Mouse (Mus musculus) left cerebral cortex, adult 6 months (tissue): Measurements from ENCODE around the gene Olfr1330. TPM values are rescaled to one million over a fixed set of nuclear protein-coding genes. Genes with fewer than 3 reads are reported as not detected.

Source experiments
- long read RNA-seq, 2 experiments: library from polyadenylated mRNA; unstranded; transcript quantifications; one replicate each; pipeline ENCODE4 v2.0.0; 2019 to 2020
- polyA plus RNA-seq: library from polyadenylated mRNA; unstranded; fragments of <200 nt; fragmentation: Nextera tagmentation; gene quantifications from 2 replicates; pipeline ENCODE4 v1.2.3, GENCODE M21; 2021

Gene Olfr1330
- not detected in 2 replicates for polyA plus RNA-seq
- long read RNA-seq, experiment 1: 0 reads
- long read RNA-seq, experiment 2: 0 reads

DNA sequence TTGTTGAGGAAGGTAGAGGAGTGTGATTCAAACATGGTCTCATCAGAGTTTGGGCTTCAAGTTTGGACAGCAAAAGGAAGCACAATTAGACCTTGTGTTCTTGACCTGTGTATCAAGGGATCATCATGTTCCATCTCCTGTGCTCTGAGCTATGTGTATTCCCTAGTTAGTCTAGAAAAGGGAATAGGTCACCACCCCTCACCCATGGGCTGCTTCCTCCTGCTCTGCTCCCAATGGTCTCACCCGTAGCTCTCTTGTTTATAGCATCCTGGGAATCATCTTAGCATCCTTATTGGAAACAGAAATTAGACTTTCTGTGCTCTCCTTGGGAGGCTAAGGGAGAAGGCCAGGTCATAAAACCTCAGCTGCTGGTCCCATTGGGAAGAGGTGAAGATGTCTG is at the start of gene Olfr1330:
Gene Olfr1330, plus strand, starts transcription at position 301 of the 400 bp plus-strand sequence.

DNA sequence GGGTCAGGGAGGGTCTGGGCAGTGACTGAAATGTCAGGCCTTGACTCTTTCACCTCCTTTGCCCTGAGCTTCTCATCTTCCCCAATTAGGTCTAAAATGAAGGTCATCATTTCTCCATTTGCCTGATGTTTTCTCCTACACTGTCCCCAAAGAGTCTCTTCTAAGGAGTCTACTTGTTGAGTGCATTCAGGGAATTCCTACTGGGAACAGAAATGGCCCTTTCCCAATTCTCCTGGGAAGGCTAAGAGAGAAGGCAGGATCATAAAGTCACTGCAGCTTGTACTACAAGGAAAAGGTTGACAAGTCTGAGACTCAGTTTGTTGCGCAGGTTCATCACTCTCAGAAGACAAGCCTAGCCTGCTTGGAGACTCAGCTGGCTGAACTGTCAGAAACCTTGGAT is 24.0 kb upstream of the Olfr1330 start, which contains the start of gene Olfr1331:
Gene Olfr1331, plus strand, starts transcription at position 301 of the 400 bp plus-strand sequence.

GRCm38 (mm10) chr4:118917365-118917764 is 29.0 kb downstream of the Olfr1330 start, which contains the start of gene Olfr1329:
Olfr1329 (minus strand) TSS chr4:118917465.

DNA sequence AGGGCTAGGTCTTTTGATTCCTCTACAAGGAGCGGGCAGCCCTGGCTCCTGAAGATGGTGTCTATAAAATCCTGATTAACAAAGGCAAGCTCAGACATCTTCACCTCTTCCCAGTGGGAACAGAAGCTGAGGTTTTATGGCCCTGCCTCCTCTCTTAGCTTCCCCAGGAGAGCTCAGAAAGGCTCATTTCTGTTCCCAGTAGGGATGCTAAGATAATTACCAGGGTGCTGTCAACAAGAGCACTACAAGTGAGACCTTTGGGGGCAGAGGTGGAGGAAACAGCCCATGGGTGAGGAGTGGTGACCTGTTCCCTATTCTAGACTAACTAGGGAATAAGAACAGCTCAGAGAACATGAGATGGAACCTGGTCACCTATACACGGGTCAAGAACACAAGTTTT is 50.1 kb downstream of the Olfr1330 start, which contains the start of gene Olfr1328:
Gene Olfr1328, minus strand, starts transcription at position 101 of the 400 bp plus-strand sequence.

Other genes starting within 250 kb of the Olfr1330 start
- not detected in 2 replicates for gene Olfr62, start 229.6 kb upstream of the Olfr1330 start, polyA plus RNA-seq
- not detected in 2 replicates for gene Olfr1342, start 195.8 kb upstream of the Olfr1330 start, polyA plus RNA-seq
- gene Olfr1341, start 185.1 kb upstream of the Olfr1330 start, polyA plus RNA-seq: not detected in 2 replicates
- gene Olfr1340, start 168.5 kb upstream of the Olfr1330 start, polyA plus RNA-seq: not detected in 2 replicates
- not detected in 2 replicates for gene Olfr1339, start 156.4 kb upstream of the Olfr1330 start, polyA plus RNA-seq
- not detected in 2 replicates for gene Olfr1338, start 129.9 kb upstream of the Olfr1330 start, polyA plus RNA-seq
- gene Olfr1337, start 106.0 kb upstream of the Olfr1330 start, polyA plus RNA-seq: not detected in 2 replicates
- gene Olfr1335, start 78.7 kb upstream of the Olfr1330 start, polyA plus RNA-seq: not detected in 2 replicates
- not detected in 2 replicates for gene Olfr1333, start 52.3 kb upstream of the Olfr1330 start, polyA plus RNA-seq
- gene Olfr1331, start 23.9 kb upstream of the Olfr1330 start, polyA plus RNA-seq: not detected in 2 replicates
- not detected in 2 replicates for gene Olfr1329, start 28.9 kb downstream of the Olfr1330 start, polyA plus RNA-seq
- not detected in 2 replicates for gene Olfr1328, start 50.0 kb downstream of the Olfr1330 start, polyA plus RNA-seq
- not detected in 2 replicates for gene Lao1, start 73.0 kb downstream of the Olfr1330 start, polyA plus RNA-seq
- gene Slc2a1, start 220.1 kb downstream of the Olfr1330 start, polyA plus RNA-seq: 14.0 and 23.4 TPM in 2 replicates